Mouse (Mus musculus) megakaryocyte, embryonic 14.5 days (primary cell): ENCODE measurements at regions not wholly inside any gene's neighbourhood (a gene's known extent, or its start where the extent isn't known, plus 50 kb on each side); places are given as distances from the start of the nearest gene placed in this dataset.

ENCODE experiments used
- FLI1 ChIP-seq: IDR thresholded peaks from 2 replicates; pipeline ENCODE4 v1.6.1; 2012; ENCODE audit warnings: low read length, inconsistent platforms, mixed read lengths
- GATA1 ChIP-seq: IDR thresholded peaks from 3 replicates; pipeline ENCODE4 v1.6.1; 2012; ENCODE audit warnings: mixed read lengths, low read length, inconsistent platforms, borderline replicate concordance

GRCm38 (mm10) chr10:56660501-56660900, 283.4 kb downstream of the Gja1 start:
- TF ChIP-seq GATA1, result no peak
- no peak for TF ChIP-seq FLI1
